Mouse (Mus musculus): ENCODE data around the gene Ubl5.
"Not testable (repeated sequence)": the region's sequence is repeated elsewhere in the genome, so short reads cannot be mapped to it uniquely, and the experiment has no call there.

The Ubl5 gene

GRCm38 (mm10) chr9:20642101-20642895, at the start of gene Ubl5:
Gene Ubl5, plus strand, starts transcription at chr9:20642878.
- DNase-seq (ENCODE audit: low spot score): peak; percentile 96

GRCm38 (mm10) chr9:20601270-20601669, 41.4 kb upstream of the Ubl5 start:
- no peak for DNase-seq (ENCODE audit: low spot score)

- no peak for DNase-seq (ENCODE audit: low spot score)
Observed at GRCm38 (mm10) chr9:20606269-20606668, 36.4 kb upstream of the Ubl5 start.

GRCm38 (mm10) chr9:20607100-20607974, 35.3 kb upstream of the Ubl5 start:
- peak; percentile 88 for DNase-seq (ENCODE audit: low spot score)

GRCm38 (mm10) chr9:20609831-20610464, 32.7 kb upstream of the Ubl5 start:
- no peak for DNase-seq (ENCODE audit: low spot score)

GRCm38 (mm10) chr9:20611976-20612375, 30.7 kb upstream of the Ubl5 start:
- no peak for DNase-seq (ENCODE audit: low spot score)

- DNase-seq (ENCODE audit: low spot score): no peak
Observed at GRCm38 (mm10) chr9:20616685-20617084, 26.0 kb upstream of the Ubl5 start.

GRCm38 (mm10) chr9:20631332-20631731, 11.3 kb upstream of the Ubl5 start:
- no peak for DNase-seq (ENCODE audit: low spot score)

GRCm38 (mm10) chr9:20635676-20636075, 7.0 kb upstream of the Ubl5 start:
- DNase-seq (ENCODE audit: low spot score): not testable (repeated sequence)

GRCm38 (mm10) chr9:20636256-20636655, 6.4 kb upstream of the Ubl5 start:
- DNase-seq (ENCODE audit: low spot score): no peak

GRCm38 (mm10) chr9:20636790-20637189, 5.9 kb upstream of the Ubl5 start:
- DNase-seq (ENCODE audit: low spot score): no peak

- no peak for DNase-seq (ENCODE audit: low spot score)
Observed at GRCm38 (mm10) chr9:20638552-20638951, 4.1 kb upstream of the Ubl5 start.

- DNase-seq (ENCODE audit: low spot score): no peak
Observed at GRCm38 (mm10) chr9:20639486-20639885, 3.2 kb upstream of the Ubl5 start.

GRCm38 (mm10) chr9:20641501-20641900, 1.2 kb upstream of the Ubl5 start:
- no peak for DNase-seq (ENCODE audit: low spot score)

- DNase-seq (ENCODE audit: low spot score): peak; percentile 97
Observed at GRCm38 (mm10) chr9:20642896-20643466, 303 bp downstream of the Ubl5 start.

GRCm38 (mm10) chr9:20643781-20644180, 1.1 kb downstream of the Ubl5 start:
- DNase-seq (ENCODE audit: low spot score): peak; percentile 36

- peak; percentile 86 for DNase-seq (ENCODE audit: low spot score)
Observed at GRCm38 (mm10) chr9:20644360-20645081, 1.8 kb downstream of the Ubl5 start, which contains the start of gene Fbxl12. Gene Fbxl12, minus strand, starts transcription at chr9:20644767.

- no peak for DNase-seq (ENCODE audit: low spot score)
Observed at GRCm38 (mm10) chr9:20645121-20645520, 2.4 kb downstream of the Ubl5 start.

GRCm38 (mm10) chr9:20651602-20652259, 9.1 kb downstream of the Ubl5 start, which contains the start of gene Pin1:
Gene Pin1, plus strand, starts transcription at chr9:20652095.
- peak; percentile 99 for DNase-seq (ENCODE audit: low spot score)

- DNase-seq (ENCODE audit: low spot score): no peak
Observed at GRCm38 (mm10) chr9:20652260-20652658, 9.6 kb downstream of the Ubl5 start.

GRCm38 (mm10) chr9:20653859-20654258, 11.2 kb downstream of the Ubl5 start:
- DNase-seq (ENCODE audit: low spot score): no peak
